Mouse (Mus musculus) intestine, embryonic 16.5 days (tissue): ENCODE data around the gene Filip1l. TPM values are rescaled to one million over a fixed set of nuclear protein-coding genes. Genes with fewer than 3 reads are reported as not detected.

Experiments
- ATAC-seq: fragments of 200-750 bp; cut with Nextera tagmentation; 2 replicates; pipeline ENCODE4 v1.8.0; 2017; ENCODE audit warnings: moderate TSS enrichment, moderate library complexity
- H3K27ac ChIP-seq: fragments of 300-500 bp; sonication (generic); 2 replicates; pipeline ENCODE4 v1.5.1; 2014; ENCODE audit warnings: mild to moderate bottlenecking, low read length
- H3K27me3 ChIP-seq: fragments of 300-500 bp; sonication (generic); replicated peaks from 2 replicates; pipeline ENCODE4 v1.6.1; 2014; ENCODE audit warnings: low read length, control low read depth, mixed read lengths; ENCODE audit not compliant: control insufficient read depth, insufficient read depth
- H3K36me3 ChIP-seq: fragments of 300-500 bp; sonication (generic); 2 replicates; pipeline ENCODE4 v1.6.1; 2014; ENCODE audit warnings: low read length, control low read depth; ENCODE audit not compliant: control insufficient read depth, insufficient read depth
- H3K4me1 ChIP-seq: fragments of 300-500 bp; sonication (generic); 2 replicates; pipeline ENCODE4 v1.6.1; 2014; ENCODE audit warnings: low read length, control low read depth, mixed read lengths; ENCODE audit not compliant: control insufficient read depth, insufficient read depth
- H3K4me2 ChIP-seq: fragments of 300-500 bp; sonication (generic); 2 replicates; pipeline ENCODE4 v1.6.1; 2014; ENCODE audit warnings: low read depth, low read length, control low read depth
- H3K4me3 ChIP-seq: fragments of 300-500 bp; sonication (generic); 2 replicates; pipeline ENCODE4 v1.5.1; 2014; ENCODE audit warnings: mild to moderate bottlenecking, low read length
- H3K9ac ChIP-seq: fragments of 300-500 bp; sonication (generic); 2 replicates; pipeline ENCODE4 v1.6.1; 2014; ENCODE audit warnings: low read depth, low read length
- H3K9me3 ChIP-seq: fragments of 300-500 bp; sonication (generic); 2 replicates; pipeline ENCODE4 v1.6.1; 2016; ENCODE audit warnings: low read length, control low read depth; ENCODE audit not compliant: control insufficient read depth
- WGBS: fragments of 180-500 bp; shearing (Covaris S2); extraction: QIAGEN DNeasy Blood & Tissue Kit; methylation state at CpG from one replicate; pipeline ENCODE4 v1.1.7; 2014; 5-methylcytosine and 5-hydroxymethylcytosine counted together
- polyA plus RNA-seq: library from polyadenylated mRNA; unstranded; fragments of >200 nt; fragmentation: Nextera tagmentation; extraction: Ambion mirVana; gene quantifications from 2 replicates; pipeline ENCODE4 v1.2.1, GENCODE M21; 2015

Filip1l gene
- polyA plus RNA-seq, 1 experiment from 2014 or later: 30.4 TPM

DNA sequence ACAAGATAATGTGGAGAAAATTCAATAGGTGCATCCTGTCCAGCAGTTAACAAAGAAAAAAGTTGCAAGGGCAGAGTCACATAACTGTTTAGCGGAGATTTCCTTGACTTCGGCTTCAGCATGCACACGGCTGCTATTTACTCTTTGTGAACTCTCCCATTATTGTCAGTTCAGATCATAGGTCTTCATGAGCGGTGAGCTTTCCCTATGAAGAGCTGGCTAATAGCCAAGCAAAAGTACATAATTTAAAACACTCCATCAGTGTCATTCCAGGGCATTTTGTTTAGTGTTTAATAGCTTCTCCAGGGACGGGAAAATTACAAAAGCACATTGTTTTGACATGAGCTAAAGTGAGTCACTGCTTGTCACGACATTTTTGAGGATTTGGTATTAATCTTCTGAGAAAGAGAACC lies 179.2 kb downstream of the Filip1l start:
- 0 out of 2 replicates have a peak, but pooled peaks have one; percentile 31 for ATAC-seq
- 22% methylated on average over 6 of the region's 6 CpGs for whole genome bisulfite sequencing

DNA sequence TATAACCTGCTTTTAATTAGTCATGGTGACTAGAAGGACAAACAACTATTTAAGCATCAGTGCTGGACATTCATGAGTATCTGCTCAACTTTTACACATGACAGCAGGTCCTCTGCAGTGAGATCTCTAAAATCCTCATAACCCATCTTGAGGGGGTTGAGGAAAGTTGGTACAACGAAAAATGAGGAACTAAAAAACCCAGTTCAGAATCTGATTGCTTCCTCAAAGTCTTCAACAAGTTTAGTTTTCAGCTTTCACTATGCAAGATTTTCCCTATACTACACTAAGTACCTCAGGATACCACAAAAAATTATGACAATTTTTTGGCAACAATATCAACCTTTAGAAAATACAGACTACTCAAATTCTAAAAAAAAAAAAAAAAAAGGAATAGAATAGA lies 181.5 kb downstream of the Filip1l start:
- no peak for ATAC-seq
- Histone ChIP-seq H3K27ac (no peak overlapping the region), H3K36me3 (no peaks in the 10 kb centered on the region), H3K4me2 (no peak overlapping the region), H3K9me3 (no peaks in the 10 kb centered on the region), H3K4me3 (no peak overlapping the region), H3K27me3 (no peaks in the 10 kb centered on the region), H3K9ac (no peak overlapping the region), H3K4me1 (0 out of 2 replicates have a peak, but pooled peaks cover 6% of the 10 kb centered on the region)
- WGBS: 85% methylated on average over 1 of the region's 1 CpGs

More for the DNA sequence above, 179.2 kb downstream of the Filip1l start:
- Histone ChIP-seq H3K4me2 (no peak overlapping the region), H3K4me3 (no peak overlapping the region), H3K27ac (no peak overlapping the region), H3K4me1 (0 out of 2 replicates have a peak, but pooled peaks cover 10% of the 10 kb centered on the region), H3K9ac (no peak overlapping the region), H3K36me3 (no peaks in the 10 kb centered on the region), H3K27me3 (no peaks in the 10 kb centered on the region), H3K9me3 (no peaks in the 10 kb centered on the region)

GRCm38 (mm10) chr16:57534811-57535210 lies 181.9 kb downstream of the Filip1l start:
- no peak for ATAC-seq
- no peak overlapping the region for H3K27ac ChIP-seq
- 0 out of 2 replicates have a peak, but pooled peaks cover 6% of the 10 kb centered on the region for H3K4me1 ChIP-seq
- H3K9ac ChIP-seq: no peak overlapping the region
- H3K36me3 ChIP-seq: no peaks in the 10 kb centered on the region
- no peak overlapping the region for H3K4me3 ChIP-seq
- no peaks in the 10 kb centered on the region for H3K27me3 ChIP-seq
- no peaks in the 10 kb centered on the region for H3K9me3 ChIP-seq
- 68% methylated on average over 1 of the region's 1 CpGs for WGBS
- H3K4me2 ChIP-seq: no peak overlapping the region

- H3K9ac ChIP-seq: no peak overlapping the region
- H3K27ac ChIP-seq: no peak overlapping the region
- H3K27me3 ChIP-seq: no peaks in the 10 kb centered on the region
- H3K4me1 ChIP-seq: 0 out of 2 replicates have a peak, but pooled peaks cover 6% of the 10 kb centered on the region
- no peak overlapping the region for H3K4me2 ChIP-seq
- H3K9me3 ChIP-seq: no peaks in the 10 kb centered on the region
- H3K4me3 ChIP-seq: no peak overlapping the region
- ATAC-seq: no peak
- H3K36me3 ChIP-seq: no peaks in the 10 kb centered on the region
- WGBS: 79% methylated on average over 7 of the region's 7 CpGs
These were observed 183.6 kb downstream of the Filip1l start for GRCm38 (mm10) chr16:57536511-57536910.

- H3K4me1 ChIP-seq: 0 out of 2 replicates have a peak, but pooled peaks cover 2% of the 10 kb centered on the region
- no peak overlapping the region for H3K27ac ChIP-seq
- no peaks in the 10 kb centered on the region for H3K27me3 ChIP-seq
- 87% methylated on average over 3 of the region's 3 CpGs for WGBS
- H3K4me2 ChIP-seq: no peak overlapping the region
- no peak overlapping the region for H3K4me3 ChIP-seq
- H3K9me3 ChIP-seq: no peaks in the 10 kb centered on the region
- no peak for ATAC-seq
- no peak overlapping the region for H3K9ac ChIP-seq
- no peaks in the 10 kb centered on the region for H3K36me3 ChIP-seq
These were observed 190.3 kb downstream of the Filip1l start for GRCm38 (mm10) chr16:57543243-57543642.

- Histone ChIP-seq H3K9ac (no peak overlapping the region), H3K4me3 (no peak overlapping the region), H3K36me3 (no peaks in the 10 kb centered on the region), H3K27me3 (no peaks in the 10 kb centered on the region), H3K4me1 (0 out of 2 replicates have a peak, but pooled peaks cover 2% of the 10 kb centered on the region), H3K9me3 (no peaks in the 10 kb centered on the region), H3K27ac (0 out of 2 replicates have a peak overlapping the region, but pooled peaks have one; percentile 27), H3K4me2 (no peak overlapping the region)
- ATAC-seq: no peak
- WGBS: 52% methylated on average over 8 of the region's 8 CpGs
These were observed 191.5 kb downstream of the Filip1l start for GRCm38 (mm10) chr16:57544441-57544840.

DNA sequence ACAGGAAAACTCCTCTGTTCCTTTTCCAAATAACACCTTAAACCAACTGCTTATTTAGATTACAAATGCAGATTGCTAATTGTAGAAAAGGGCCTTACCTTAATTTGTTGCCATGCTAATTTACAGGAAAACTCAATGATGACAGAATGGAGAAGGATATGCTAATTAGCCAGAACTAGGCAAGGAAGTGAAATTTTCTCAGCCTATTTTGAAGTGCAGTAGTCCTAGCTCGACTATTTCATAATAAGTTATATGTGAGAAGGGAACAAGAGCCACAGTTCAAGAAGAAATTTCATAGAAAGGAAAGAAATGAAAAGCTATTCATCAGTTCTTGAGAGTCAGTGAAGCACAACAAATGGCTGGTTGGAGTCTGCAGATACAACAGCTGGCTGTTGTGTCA lies 193.5 kb downstream of the Filip1l start:
- 71% methylated on average over 1 of the region's 1 CpGs for WGBS
- ATAC-seq: no peak
- H3K4me3 ChIP-seq: no peak overlapping the region
- 0 out of 2 replicates have a peak, but pooled peaks cover 2% of the 10 kb centered on the region for H3K4me1 ChIP-seq
- no peaks in the 10 kb centered on the region for H3K27me3 ChIP-seq
- H3K9ac ChIP-seq: no peak overlapping the region
- no peaks in the 10 kb centered on the region for H3K9me3 ChIP-seq
- no peak overlapping the region for H3K27ac ChIP-seq
- no peaks in the 10 kb centered on the region for H3K36me3 ChIP-seq
- H3K4me2 ChIP-seq: no peak overlapping the region

DNA sequence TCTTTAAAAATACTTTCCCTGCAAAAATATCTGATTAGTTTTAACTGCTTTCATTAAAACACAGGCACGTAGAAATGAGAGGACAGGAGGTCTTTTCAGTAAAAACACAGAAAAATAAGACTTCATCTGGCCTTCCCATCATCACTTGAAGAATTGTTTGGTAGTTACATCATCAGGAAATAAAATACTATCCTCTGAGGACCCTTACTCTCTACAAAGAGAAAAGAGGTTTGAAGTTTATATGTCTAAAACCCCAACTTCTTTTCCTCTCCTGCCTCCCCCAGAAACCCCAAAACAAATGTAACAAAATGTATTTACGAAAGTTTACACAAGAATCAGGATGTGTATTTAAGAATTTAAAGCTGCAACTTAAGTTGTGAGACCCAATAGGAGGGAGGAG lies 195.7 kb downstream of the Filip1l start:
- Histone ChIP-seq H3K27ac (peak overlapping the region; percentile 89), H3K4me2 (peak overlapping the region; percentile 94), H3K27me3 (no peaks in the 10 kb centered on the region), H3K36me3 (no peaks in the 10 kb centered on the region), H3K9ac (peak overlapping the region; percentile 95), H3K4me1 (peaks cover 14% of the 10 kb centered on the region), H3K9me3 (no peaks in the 10 kb centered on the region), H3K4me3 (peak overlapping the region; percentile 84)
- ATAC-seq: 0 out of 2 replicates have a peak, but pooled peaks have one; percentile 1
- 40% methylated on average over 2 of the region's 2 CpGs for WGBS

- Histone ChIP-seq H3K27me3 (no peaks in the 10 kb centered on the region), H3K27ac (peak overlapping the region; percentile 89), H3K9me3 (no peaks in the 10 kb centered on the region), H3K4me1 (peaks cover 20% of the 10 kb centered on the region), H3K4me2 (peak overlapping the region; percentile 94), H3K4me3 (peak overlapping the region; percentile 84), H3K9ac (peak overlapping the region; percentile 95), H3K36me3 (no peaks in the 10 kb centered on the region)
- WGBS: under 1% methylated on average over 42 of the region's 64 CpGs
- ATAC-seq: peak; percentile 96
These were observed 196.5 kb downstream of the Filip1l start for GRCm38 (mm10) chr16:57549061-57550037.
